Mouse (Mus musculus) cerebral cortex, adult 2 months (tissue): ENCODE measurements around the gene 2610318N02Rik.

Experiments
- WGBS: fragments of 180-500 bp; shearing (Covaris S2); methylation state at CpG from one replicate; pipeline ENCODE4 v1.1.7; 2018; 5-methylcytosine and 5-hydroxymethylcytosine counted together

Gene 2610318N02Rik

DNA sequence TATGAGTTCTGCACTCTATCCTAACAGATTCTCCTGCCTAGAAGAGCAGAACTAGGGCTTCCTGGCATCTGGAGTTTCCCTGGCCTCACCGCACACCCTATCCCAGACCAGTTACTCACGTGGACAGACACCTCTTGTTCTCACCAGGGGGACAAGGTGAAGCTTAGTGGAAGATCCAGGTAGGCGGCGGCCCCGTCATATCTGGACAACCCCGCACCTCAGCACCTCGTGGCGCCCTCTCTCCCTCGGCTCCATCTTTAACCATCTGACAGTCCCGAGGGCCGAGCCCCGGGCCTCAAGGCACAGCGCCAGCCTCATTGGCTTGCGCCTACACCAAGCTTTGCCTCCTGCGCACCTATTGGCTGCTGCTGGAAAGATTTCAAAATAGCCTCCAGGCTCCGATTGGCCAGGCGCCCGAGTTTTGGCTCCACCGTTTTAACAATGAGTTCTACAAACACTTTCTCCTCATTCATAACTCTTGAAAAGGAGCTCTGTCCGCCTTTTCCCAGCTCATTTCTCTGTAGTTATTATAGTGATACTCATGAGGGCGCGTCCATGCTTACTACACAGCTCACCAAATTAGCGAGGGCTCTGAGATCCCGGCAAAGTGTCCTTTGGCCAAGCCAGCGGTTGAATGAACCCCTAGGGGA lies at the start of gene 2610318N02Rik:
TSS of gene 2610318N02Rik (minus strand) at position 297 of the 650 bp plus-strand sequence.
- WGBS, result 9% methylated on average over 25 of the region's 25 CpGs

DNA sequence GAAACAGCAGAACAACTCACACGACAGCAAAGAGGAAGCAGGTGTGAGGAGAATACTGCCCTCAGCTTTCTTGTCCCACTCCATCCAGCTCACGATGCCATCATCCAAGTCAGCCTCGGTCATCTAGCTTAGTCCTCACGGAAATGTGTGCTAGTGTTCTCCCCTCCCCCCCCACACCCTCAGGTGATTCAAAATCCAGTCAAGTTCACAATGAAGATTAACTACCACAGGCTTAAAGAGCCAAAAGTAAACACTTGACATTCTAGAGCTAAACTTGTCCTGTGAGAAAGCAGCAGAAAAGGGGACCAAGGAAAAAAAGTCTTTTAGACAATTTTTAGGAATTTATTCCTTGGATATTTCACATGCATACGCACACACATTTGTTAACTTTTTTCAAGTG lies 43.1 kb upstream of the 2610318N02Rik start:
- WGBS, result 80% methylated on average over 5 of the region's 5 CpGs

DNA sequence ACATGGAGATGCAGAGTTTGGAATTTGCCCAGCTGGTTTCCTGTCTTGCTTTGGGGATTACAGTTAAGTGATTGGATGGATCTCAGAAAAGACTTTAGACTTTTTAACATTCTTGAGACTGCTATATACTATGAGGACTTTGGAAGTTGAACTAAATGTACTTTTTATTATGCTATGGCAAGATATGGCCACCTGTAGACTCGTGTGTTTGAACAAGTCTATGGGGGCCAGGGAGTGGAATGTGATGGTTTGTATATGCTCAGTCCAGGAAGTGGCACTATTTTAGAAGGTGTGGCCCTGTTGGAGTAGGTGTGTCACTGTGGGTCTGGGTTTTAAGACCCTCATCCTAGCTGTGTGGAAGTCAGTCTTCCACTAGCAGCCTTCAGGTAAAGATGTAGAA lies 40.5 kb upstream of the 2610318N02Rik start:
- 88% methylated on average over 1 of the region's 1 CpGs for WGBS

DNA sequence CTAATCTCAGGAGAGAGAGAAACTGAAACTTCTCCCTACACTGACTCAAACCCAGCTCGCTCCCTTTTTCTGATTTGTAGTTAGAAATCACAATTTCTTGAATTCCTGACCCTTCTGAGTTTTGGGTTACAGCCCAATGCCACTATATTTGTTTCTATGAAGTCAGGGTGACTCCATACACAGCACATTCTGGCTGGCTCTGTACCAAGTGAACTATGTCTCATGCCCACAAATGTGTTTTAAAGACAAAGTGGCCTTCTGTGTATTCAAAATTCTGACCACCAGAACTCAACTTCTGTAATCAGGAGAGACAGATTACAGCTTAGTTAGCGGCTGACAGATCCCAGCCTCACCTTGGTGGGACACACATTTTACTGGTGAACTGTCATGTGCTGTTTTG lies 29.4 kb upstream of the 2610318N02Rik start:
- 84% methylated on average over 2 of the region's 2 CpGs for WGBS

DNA sequence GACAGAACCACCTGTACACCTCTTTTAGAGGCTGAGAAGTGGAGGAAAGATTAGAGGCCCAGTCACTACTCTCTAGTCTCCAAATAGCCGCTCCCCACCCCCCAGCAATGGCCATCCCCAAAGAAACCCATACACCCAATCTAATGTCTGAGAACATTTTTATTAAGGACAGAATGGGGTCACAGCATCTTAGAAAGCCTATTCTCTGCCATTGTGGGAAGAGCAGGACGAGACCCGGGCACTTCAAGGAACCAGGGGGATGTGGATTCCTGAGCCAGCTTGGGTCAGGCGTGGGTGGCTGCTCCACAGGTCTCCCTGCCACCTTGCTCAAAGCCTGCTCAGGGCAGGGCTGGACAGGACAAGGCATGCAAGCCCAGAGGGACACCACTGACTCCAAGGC lies 26.9 kb upstream of the 2610318N02Rik start:
- 96% methylated on average over 4 of the region's 4 CpGs for WGBS

DNA sequence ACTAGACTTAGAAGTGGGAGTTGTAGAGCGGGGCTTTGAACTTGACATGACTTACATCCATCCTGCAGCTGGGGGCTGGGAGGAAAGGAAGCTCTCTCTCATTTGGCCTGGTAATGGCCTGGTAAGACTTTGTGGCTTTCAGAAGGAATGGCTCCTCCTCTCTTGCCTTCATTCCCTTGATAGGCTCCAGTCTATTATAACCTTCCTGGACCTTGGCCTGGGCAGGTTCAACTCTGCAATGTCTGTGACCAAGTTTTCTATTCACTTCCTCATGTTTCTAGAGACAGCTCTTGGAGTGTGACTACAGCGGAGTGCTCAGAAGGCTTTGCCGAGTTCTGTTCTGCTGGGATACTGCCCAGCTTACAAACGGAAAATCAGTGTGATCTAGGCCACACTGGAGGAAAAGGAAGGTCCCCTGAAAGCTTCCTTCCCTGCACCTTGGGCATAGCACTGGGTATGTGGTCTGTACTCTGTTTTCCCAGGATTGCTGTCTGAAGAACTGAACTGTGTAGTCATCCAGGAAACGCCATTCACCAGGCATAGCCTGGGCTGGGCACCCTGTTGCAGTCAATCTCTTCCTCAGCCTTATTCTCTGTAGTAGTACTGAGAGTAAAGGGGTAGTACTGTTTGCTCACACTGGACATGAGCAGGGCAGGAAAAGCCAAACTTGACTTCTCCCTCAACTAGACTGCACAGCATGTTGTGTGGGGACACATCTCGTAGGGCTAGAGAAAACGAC lies 25.7 kb upstream of the 2610318N02Rik start:
- 71% methylated on average over 7 of the region's 7 CpGs for WGBS

DNA sequence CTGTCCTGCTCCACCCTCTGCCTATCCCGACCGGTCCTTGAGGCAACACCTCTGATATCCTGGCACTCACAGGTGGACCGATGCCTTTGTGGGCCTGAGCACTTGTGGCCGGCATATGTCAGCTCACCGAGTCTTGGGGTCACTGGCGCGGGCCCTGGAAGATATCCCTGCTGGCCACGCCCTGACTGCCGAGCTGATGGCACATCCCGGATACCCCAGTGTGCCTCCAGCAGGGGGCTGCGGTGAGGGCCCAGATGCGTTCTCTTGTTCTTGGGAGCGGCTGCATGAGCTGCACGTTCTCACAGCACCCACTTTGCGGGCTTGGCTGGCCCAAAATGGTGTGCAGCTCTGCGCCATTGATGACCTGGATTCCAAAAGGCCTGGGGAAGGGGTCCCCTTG lies 23.1 kb upstream of the 2610318N02Rik start:
- whole genome bisulfite sequencing, result 22% methylated on average over 16 of the region's 16 CpGs

DNA sequence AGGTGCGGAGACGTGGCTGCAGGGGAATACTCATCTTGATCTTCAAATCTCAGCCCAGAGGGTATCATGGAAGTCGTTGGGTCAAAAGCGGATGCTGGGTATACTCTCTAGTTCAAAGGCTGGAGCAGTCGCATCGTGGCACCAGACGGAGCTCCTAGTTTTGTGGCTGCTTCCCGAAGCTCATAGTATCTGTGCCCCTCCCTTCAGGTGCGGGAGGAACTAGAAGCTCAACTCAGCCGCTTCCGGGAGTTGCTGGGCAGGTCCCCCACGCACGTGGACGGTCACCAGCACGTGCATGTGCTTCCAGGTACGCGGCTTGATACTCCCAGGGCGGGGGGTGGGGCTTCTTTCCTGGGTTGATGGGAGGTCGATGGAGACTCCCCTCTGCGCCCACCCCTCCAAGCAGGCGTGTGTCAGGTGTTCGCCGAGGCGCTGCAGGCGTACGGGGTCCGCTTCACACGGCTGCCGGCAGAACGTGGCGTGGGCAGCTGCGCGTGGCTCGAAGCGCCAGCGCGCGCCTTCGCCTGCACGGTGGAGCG lies 22.5 kb upstream of the 2610318N02Rik start:
- 2% methylated on average over 41 of the region's 41 CpGs for WGBS

DNA sequence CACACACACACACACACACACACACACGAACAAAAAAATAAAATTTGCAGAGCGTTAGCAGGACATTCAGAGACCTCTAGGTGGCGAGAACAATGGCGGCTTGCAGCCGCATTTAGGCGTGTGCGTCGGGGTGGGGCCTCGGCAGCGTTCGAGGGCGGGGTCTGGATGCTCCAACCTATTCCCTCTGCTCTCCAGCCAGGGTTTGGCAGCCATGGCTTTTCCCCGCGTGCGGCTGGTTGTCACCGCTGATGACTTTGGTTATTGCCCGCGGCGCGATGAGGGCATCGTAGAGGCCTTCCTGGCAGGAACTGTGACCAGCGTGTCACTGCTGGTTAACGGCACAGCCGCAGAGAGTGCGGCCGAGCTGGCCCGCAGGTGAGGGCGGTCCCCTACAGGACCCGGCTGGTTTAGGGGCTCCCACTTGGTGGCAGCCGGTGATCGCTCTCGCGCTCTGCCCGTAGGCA lies 21.8 kb upstream of the 2610318N02Rik start, which contains the start of gene Ccdc116:
TSS of gene Ccdc116 (minus strand) at position 458 of the 464 bp plus-strand sequence.
- under 1% methylated on average over 34 of the region's 34 CpGs for WGBS

DNA sequence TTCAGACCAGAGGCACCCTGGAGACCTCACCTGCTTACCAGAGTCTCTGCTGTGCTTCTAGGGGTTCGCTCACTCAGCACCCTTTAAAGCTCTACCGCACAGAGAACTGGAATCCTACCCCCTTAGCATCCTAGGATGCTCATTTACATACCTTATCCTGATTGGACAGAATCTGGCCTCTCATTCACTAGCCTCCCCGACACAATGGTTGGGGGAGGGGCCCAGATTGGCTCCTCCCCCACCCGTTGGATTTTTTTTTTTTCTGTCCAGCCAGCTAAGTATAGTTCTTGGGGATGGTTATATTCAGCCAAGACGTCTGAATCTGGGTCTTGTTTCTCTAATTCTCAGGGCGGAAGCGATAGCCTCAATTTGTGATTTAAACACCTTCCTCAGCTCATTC lies 19.4 kb upstream of the 2610318N02Rik start, which contains the start of gene Ydjc:
TSS of gene Ydjc (plus strand) at position 283 of the 400 bp plus-strand sequence.
- 36% methylated on average over 7 of the region's 7 CpGs for WGBS

DNA sequence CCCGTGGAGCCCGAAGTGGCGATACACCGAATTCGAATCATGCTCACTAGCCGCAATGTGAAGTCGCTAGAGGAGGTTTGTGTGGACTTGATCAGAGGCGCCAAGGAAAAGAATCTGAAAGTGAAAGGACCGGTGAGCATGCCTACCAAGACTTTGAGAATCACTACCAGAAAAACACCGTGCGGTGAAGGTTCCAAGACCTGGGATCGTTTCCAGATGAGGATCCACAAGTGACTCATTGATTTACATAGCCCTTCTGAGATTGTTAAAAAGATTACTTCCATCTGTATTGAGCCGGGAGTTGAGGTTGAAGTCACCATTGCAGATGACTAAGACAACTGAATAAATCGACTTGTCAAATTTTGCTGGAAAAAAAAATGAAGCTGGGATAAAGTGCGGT lies 12.4 kb upstream of the 2610318N02Rik start:
- 84% methylated on average over 15 of the region's 15 CpGs for WGBS

DNA sequence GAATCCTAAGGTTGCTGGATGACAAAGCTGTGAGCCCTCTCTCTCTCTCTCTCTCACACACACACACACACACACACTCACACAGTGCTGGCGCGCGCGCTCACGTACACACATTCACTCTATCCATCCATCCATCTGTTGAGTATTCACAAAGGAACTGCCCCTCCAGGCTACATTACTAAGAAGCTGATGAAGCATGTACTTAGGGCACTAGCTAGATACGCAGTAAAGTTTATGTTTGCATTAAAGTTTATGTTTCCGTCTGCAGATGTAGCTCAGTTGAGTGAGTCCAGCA lies 7.9 kb upstream of the 2610318N02Rik start:
- 34% methylated on average over 7 of the region's 7 CpGs for WGBS

DNA sequence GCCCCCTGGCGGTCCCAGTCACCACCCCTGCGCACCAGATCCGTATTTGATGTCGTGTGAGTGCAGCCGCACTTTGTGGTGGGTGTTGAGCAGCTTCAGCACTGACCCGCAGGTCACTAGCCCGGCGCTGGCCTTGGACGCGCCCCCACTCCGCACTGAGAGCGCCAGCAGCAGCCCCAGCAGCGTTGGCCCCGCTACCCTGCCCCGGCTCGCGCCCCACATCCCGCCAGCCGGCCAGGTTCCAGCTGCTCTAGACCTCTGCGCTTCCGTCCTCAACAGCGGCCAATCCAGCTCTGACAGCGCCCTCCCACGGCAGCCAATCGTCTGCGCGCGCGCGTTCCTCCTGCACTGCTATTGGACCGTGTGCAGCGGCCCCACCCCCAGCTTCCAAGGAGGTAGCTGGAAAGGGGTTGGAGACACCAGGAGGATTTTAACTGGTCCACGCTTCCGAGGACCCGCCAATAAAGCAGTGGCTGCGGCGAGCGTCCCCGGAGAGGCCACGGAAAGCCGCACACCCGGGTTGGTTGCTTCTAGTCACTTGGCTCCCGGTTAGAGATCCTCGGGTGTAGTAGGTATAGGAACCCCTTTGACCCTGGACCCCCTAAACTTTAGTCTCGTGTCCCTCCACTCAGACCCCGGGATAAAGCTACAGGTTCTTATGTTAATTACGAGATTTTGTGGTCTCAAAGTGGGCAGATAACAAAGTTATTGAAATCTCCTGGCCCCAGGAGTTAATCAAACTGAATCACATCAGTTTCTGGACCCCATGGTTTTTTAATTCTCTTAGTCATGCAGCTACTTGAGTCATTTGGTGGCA lies 7.3 kb upstream of the 2610318N02Rik start, which contains the start of gene Sdf2l1:
TSS of gene Sdf2l1 (minus strand) at position 295 of the 817 bp plus-strand sequence.
- WGBS, result under 1% methylated on average over 47 of the region's 47 CpGs

DNA sequence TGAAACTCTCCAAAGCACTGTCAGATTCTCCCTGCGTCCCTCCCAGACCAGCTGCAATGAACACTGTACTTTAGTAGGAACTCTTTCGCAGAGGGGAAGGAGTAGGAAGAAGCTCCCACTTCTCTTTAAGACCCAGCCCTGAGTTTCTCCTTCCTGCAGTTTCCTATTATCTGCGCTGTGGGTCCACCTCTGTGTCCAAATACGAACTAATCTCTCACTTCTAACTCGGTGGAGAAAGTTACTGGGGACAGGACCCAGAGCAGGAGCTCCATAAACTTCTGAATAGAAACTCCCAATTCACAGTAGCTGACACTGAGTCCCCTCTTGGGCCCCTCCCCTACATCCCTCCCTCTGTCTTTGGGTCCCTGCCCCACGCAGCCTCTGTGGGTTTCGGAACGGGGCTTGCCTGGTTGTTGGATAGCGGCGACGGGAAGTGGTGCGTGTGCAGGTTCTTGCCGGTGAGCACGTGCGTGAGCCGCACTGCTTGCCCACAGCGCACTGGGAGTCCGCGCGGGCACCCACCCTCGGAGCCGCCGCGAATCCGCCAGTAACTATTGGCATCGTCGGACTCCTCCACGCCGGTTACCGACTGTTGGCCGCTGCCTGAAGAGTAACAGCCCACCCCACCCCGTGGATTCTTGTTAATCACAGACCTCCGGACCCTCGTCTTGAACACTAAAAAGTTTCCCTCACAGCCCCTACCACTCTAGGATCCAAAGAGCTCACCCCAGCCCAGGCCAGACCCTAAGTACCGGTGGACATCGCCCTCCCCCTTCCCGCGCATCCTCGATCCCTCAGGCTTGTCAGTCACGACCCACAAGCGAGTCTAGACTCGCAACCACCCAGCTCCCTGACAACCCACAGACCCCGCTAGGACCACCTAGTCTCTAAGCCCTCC lies 6.5 kb upstream of the 2610318N02Rik start:
- 5% methylated on average over 43 of the region's 43 CpGs for WGBS

DNA sequence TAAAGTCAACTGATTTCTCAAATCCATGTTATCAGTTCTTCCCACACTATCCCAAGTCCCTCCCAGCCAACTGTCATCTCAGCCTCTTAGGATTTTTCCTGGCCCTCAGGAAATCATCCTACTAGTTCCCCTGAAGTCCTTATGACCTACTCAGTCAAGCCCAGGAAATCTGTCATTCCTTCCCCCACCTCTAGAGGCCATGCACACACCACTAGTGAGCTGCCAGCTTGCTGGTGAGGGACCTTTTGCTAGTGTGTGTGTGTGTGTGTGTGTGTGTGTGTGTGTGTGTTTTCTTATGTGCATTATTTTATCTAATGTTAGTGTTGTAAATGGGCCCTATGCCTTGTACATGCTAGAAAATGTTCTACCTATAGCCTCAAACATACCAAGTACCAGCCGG lies 2.3 kb upstream of the 2610318N02Rik start:
- WGBS, result 100% methylated on average over 1 of the region's 1 CpGs

DNA sequence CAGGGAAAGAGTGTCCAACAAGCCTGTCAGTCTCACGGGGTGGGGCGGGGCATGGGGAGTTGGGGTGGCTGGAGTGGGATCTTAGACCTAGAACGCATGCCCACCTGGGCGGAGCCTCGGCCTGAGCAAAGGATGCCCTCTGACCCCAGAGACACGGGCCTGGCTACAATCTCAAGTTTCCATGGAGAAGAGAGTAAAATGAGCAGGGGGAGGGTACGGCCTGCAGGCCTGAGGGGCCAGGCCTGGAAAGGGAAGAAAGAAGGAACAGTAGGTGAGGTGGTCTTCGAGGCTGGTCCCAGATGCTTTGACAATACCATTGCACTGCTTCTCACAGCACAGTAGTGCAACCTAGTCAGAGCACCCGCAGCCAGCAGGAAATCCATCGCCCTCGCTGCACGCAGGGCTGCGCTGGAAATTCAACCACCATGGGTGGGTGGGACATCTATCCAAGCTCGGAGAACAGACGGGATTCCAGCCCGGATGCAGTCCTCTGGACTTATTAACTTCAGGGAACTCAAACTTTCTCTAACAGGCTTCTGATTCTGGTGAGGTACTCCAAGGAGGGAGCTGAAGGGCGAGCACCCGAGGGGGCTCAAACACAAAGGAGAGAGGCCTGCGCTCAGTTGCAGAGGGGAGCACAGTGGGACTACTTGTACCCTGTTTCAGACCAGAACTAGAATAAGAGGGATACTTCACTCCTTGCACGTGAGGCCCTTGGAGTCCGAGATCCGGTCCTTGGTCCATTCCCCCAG lies 672 bp downstream of the 2610318N02Rik start:
- WGBS, result 38% methylated on average over 22 of the region's 22 CpGs

DNA sequence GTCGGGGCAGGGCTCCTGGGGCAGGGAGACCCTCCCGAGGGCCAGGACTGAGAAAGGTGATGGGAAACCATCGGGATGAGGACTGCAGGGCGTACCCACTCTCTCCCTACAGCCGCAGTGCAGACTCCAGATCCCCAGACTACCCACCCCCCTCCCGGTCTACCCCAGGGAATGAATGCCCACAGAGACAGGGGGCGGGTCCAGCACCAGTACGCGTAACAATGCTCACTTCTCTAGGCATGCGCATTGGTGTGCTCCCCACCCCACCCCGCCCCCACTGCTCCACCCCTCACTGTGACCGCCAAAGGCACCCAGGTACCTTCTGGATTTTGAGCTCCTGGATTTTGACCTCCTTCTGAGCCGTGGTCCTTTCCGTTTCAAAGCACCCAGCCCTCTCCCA lies 3.4 kb downstream of the 2610318N02Rik start:
- WGBS, result 39% methylated on average over 14 of the region's 14 CpGs

DNA sequence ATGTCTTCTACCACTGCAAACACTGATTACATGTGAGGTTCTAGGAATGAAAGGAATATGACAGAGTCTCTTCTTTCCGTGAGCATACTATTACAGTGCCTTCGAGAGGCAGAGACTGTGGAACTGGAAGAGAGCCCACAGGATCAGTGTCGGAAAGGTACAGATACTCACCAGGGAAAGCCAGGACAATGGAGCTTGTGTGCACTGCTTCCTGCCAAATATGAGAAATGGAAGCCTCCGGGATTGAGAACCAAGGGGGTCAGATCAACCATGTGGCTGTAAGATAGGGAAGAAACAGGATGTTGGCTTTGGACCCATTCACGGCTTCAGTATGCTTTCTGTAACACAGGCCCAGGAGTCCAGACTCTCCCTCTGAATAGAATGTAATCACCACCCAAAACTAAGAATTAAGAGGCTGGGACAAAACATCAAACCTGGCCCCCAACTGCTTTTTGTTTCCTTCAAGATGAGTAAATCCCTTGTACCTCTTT lies 7.6 kb downstream of the 2610318N02Rik start:
- WGBS, result 82% methylated on average over 5 of the region's 5 CpGs

DNA sequence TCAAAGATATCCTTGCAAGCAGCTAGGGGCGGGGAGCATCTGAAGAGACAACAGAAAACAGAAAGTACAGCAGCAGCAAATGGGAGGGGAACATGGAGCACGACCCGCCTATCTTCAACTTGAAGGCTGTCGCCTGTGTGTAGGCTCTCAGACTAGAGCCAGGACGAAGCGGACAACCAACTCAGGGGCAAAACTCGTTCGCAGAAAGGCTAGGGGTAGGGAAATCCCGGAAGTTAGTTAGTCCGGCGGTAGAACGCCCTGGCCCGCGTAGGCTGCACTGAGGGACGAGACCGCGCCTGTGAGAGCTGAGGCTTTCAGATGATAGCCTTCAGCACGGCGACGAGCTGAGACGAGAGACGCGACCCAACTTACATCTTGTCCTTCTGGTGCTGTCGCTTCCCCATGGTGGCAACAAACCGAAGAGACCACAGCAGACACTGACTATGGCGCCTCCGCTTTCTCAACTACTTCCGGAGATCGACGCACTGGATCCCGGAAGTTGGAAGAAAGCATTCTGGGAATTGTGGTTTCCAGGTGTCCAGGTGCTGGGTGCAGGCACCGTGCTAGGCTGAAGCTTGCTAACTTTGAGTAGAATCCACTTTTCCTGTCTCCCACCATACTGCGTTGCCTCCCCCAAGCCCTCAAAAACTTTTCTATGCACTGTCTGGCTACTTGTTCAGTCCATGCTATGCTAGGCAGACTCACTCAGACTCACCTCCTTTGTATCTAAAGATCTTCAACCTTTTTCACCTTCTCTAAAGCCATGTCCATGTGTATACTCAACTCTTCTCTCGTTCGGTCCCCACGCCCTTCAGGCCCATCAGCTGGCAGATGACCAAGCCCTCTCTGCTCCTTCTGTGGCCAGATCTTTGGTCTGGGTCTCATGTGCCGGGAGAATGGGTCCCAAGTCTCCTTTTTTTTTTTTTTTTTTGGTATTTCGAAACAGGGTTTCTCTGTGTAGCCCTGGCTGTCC lies 13.9 kb downstream of the 2610318N02Rik start, which contains the start of gene Ppil2:
TSS of gene Ppil2 (minus strand) at position 487 of the 973 bp plus-strand sequence.
- 8% methylated on average over 38 of the region's 38 CpGs for WGBS
